Mouse (Mus musculus) spleen, adult 2 months (tissue): ENCODE measurements around the gene Wiz. TPM values are rescaled to one million over a fixed set of nuclear protein-coding genes. Genes with fewer than 3 reads are reported as not detected.

Experiments used
- DNase-seq, 2 experiments: peaks; one replicate each; pipeline versions ENCODE4 v3.0.0 to v3.0.0-alpha.2; 2012 to 2021; ENCODE audit warnings: low spot score in 2 of 2, low read depth in 1 of 2
- H3K27ac ChIP-seq: fragments of 200-500 bp; 2 replicates; pipeline ENCODE4 v1.5.1; 2012; ENCODE audit warnings: low read length, inconsistent platforms; ENCODE audit not compliant: insufficient read depth
- H3K27me3 ChIP-seq: fragments of 200-500 bp; 2 replicates; pipeline ENCODE4 v1.6.1; 2012; ENCODE audit warnings: mild to moderate bottlenecking, moderate library complexity, low read length, inconsistent platforms; ENCODE audit not compliant: control insufficient read depth, insufficient read depth
- H3K36me3 ChIP-seq: fragments of 200-500 bp; 2 replicates; pipeline ENCODE4 v1.6.1; 2012; ENCODE audit warnings: mild to moderate bottlenecking, low read length, inconsistent platforms; ENCODE audit not compliant: control insufficient read depth, insufficient read depth
- H3K4me1 ChIP-seq: fragments of 200-500 bp; 2 replicates; pipeline ENCODE4 v1.6.1; 2011; ENCODE audit warnings: inconsistent platforms; ENCODE audit not compliant: control insufficient read depth, insufficient read depth, insufficient read length
- H3K4me3 ChIP-seq: fragments of 200-500 bp; 2 replicates; pipeline ENCODE4 v1.5.1; 2011; ENCODE audit warnings: mild to moderate bottlenecking, inconsistent platforms; ENCODE audit not compliant: insufficient read depth, insufficient read length; ENCODE audit errors: extremely low read depth
- CTCF ChIP-seq: fragments of 200-500 bp; IDR thresholded peaks from 2 replicates; pipeline ENCODE4 v1.5.1; 2011; ENCODE audit warnings: mild to moderate bottlenecking, inconsistent platforms; ENCODE audit not compliant: insufficient read depth, insufficient read length, insufficient replicate concordance; ENCODE audit errors: extremely low read depth
- POLR2A ChIP-seq: fragments of 200-500 bp; IDR thresholded peaks from 2 replicates; pipeline ENCODE4 v1.6.1; 2011; ENCODE audit warnings: low read depth, low read length, inconsistent platforms
- whole genome bisulfite sequencing: fragments of 180-500 bp; shearing (Covaris S2); methylation state at CpG from one replicate; pipeline ENCODE4 v1.1.7; 2018; 5-methylcytosine and 5-hydroxymethylcytosine counted together
- polyA plus RNA-seq: library from polyadenylated mRNA; depleted of rRNA; stranded (reverse); fragments of >200 nt; gene quantifications from 2 replicates; pipeline ENCODE4 v1.2.3, GENCODE M21; 2012

Gene Wiz
- polyA plus RNA-seq, 1 experiment, result 22.4 TPM

- Histone ChIP-seq H3K4me3 (peak overlapping the region; percentile 92), H3K27ac (peak overlapping the region; percentile 95; the same call in 1 of the 2 replicates), H3K36me3 (peaks cover 15% of the 10 kb centered on the region), H3K27me3 (no peaks in the 10 kb centered on the region), H3K4me1 (peaks cover 3% of the 10 kb centered on the region; the same call in 1 of the 2 replicates)
- no peak for TF ChIP-seq POLR2A
- TF ChIP-seq CTCF, result no peak
- DNase-seq, result no peak
- 14% methylated on average over 9 of the region's 9 CpGs for WGBS
These were observed 13.0 kb upstream of the Wiz start for GRCm38 (mm10) chr17:32402011-32402778.

GRCm38 (mm10) chr17:32396266-32396665 is 7.0 kb upstream of the Wiz start:
- no peak for DNase-seq
- 95% methylated on average over 37 of the region's 37 CpGs for WGBS
- TF ChIP-seq POLR2A (no peak), CTCF (no peak)
- Histone ChIP-seq H3K4me3 (no peak overlapping the region), H3K27ac (no peak overlapping the region), H3K36me3 (peaks cover 62% of the 10 kb centered on the region), H3K4me1 (peaks cover 3% of the 10 kb centered on the region; the same call in 1 of the 2 replicates), H3K27me3 (no peaks in the 10 kb centered on the region)

- Histone ChIP-seq H3K27ac (no peak overlapping the region), H3K27me3 (no peaks in the 10 kb centered on the region), H3K4me1 (no peaks in the 10 kb centered on the region), H3K4me3 (no peak overlapping the region), H3K36me3 (peaks cover 60% of the 10 kb centered on the region)
- 94% methylated on average over 10 of the region's 10 CpGs for WGBS
- no peak for DNase-seq
- TF ChIP-seq CTCF (no peak), POLR2A (no peak)
These were observed 4.7 kb upstream of the Wiz start for GRCm38 (mm10) chr17:32393944-32394343.

GRCm38 (mm10) chr17:32388370-32389100 is 704 bp downstream of the Wiz start:
- Histone ChIP-seq H3K4me3 (peak overlapping the region; percentile 86), H3K4me1 (peaks cover 5% of the 10 kb centered on the region), H3K27me3 (no peaks in the 10 kb centered on the region), H3K36me3 (peaks cover 19% of the 10 kb centered on the region), H3K27ac (peak overlapping the region; percentile 56)
- peak in 1 of 2 experiments; percentile 58 for DNase-seq
- 2% methylated on average over 38 of the region's 39 CpGs for WGBS
- TF ChIP-seq POLR2A (no peak), CTCF (no peak)

- H3K27me3 ChIP-seq, result no peaks in the 10 kb centered on the region
- no peak for TF ChIP-seq CTCF
- no peak for TF ChIP-seq POLR2A
- H3K4me1 ChIP-seq, result peaks cover 5% of the 10 kb centered on the region
- peaks cover 14% of the 10 kb centered on the region for H3K36me3 ChIP-seq
- WGBS, result 78% methylated on average over 7 of the region's 7 CpGs
- H3K27ac ChIP-seq, result no peak overlapping the region; the same call in 1 of the 2 replicates
- no peak overlapping the region for H3K4me3 ChIP-seq
- no peak for DNase-seq
These were observed 1.3 kb downstream of the Wiz start for GRCm38 (mm10) chr17:32387986-32388369.

GRCm38 (mm10) chr17:32386659-32387432 is 2.4 kb downstream of the Wiz start:
- no peaks in the 10 kb centered on the region for H3K27me3 ChIP-seq
- 58% methylated on average over 9 of the region's 9 CpGs for WGBS
- peak; percentile 49 to 53 for DNase-seq
- peaks cover 5% of the 10 kb centered on the region for H3K4me1 ChIP-seq
- TF ChIP-seq CTCF, result peak; percentile 47; the same call in 1 of the 2 replicates
- TF ChIP-seq POLR2A, result no peak
- H3K36me3 ChIP-seq, result peaks cover 4% of the 10 kb centered on the region; the same call in 1 of the 2 replicates
- H3K4me3 ChIP-seq, result no peak overlapping the region
- no peak overlapping the region for H3K27ac ChIP-seq
